Mouse (Mus musculus): ENCODE data around the gene Gm9573.

The Gm9573 gene

GRCm38 (mm10) chr17:35626537-35626936 lies at the start of gene Gm9573:
Gene Gm9573 (minus strand): TSS chr17:35626637.
- DNase-seq (ENCODE audit: low spot score), result no peak

GRCm38 (mm10) chr17:35673416-35674035 lies 47.1 kb upstream of the Gm9573 start, which contains the start of gene Gtf2h4:
Gene Gtf2h4 (minus strand): TSS chr17:35673739.
- DNase-seq (ENCODE audit: low spot score), result peak; percentile 90

GRCm38 (mm10) chr17:35672527-35672926 lies 46.1 kb upstream of the Gm9573 start:
- no peak for DNase-seq (ENCODE audit: low spot score)

- no peak for DNase-seq (ENCODE audit: low spot score)
Measured at GRCm38 (mm10) chr17:35671846-35672245, 45.4 kb upstream of the Gm9573 start.

- DNase-seq (ENCODE audit: low spot score), result no peak
Measured at GRCm38 (mm10) chr17:35669731-35670130, 43.3 kb upstream of the Gm9573 start.

- peak; percentile 96 for DNase-seq (ENCODE audit: low spot score)
Measured at GRCm38 (mm10) chr17:35667334-35668065, 41.1 kb upstream of the Gm9573 start, which contains the start of gene Vars2. Gene Vars2 (minus strand): TSS chr17:35667592.

- no peak for DNase-seq (ENCODE audit: low spot score)
Measured at GRCm38 (mm10) chr17:35666851-35667256, 40.4 kb upstream of the Gm9573 start.

GRCm38 (mm10) chr17:35665957-35666515 lies 39.6 kb upstream of the Gm9573 start:
- DNase-seq (ENCODE audit: low spot score), result peak; percentile 52

- DNase-seq (ENCODE audit: low spot score), result no peak
Measured at GRCm38 (mm10) chr17:35653086-35653485, 26.6 kb upstream of the Gm9573 start.

GRCm38 (mm10) chr17:35649429-35649828 lies 23.0 kb upstream of the Gm9573 start:
- DNase-seq (ENCODE audit: low spot score), result no peak

GRCm38 (mm10) chr17:35643609-35644236 lies 17.3 kb upstream of the Gm9573 start, which contains the start of gene Mucl3:
Gene Mucl3 (minus strand): TSS chr17:35643695.
- no peak for DNase-seq (ENCODE audit: low spot score)

- no peak for DNase-seq (ENCODE audit: low spot score)
Measured at GRCm38 (mm10) chr17:35639352-35639751, 12.9 kb upstream of the Gm9573 start.

- DNase-seq (ENCODE audit: low spot score), result peak; percentile 74
Measured at GRCm38 (mm10) chr17:35638475-35639190, 12.2 kb upstream of the Gm9573 start.

GRCm38 (mm10) chr17:35636363-35636762 lies 9.9 kb upstream of the Gm9573 start:
- DNase-seq (ENCODE audit: low spot score), result peak; percentile 55

GRCm38 (mm10) chr17:35635699-35636111 lies 9.3 kb upstream of the Gm9573 start:
- peak; percentile 75 for DNase-seq (ENCODE audit: low spot score)

- no peak for DNase-seq (ENCODE audit: low spot score)
Measured at GRCm38 (mm10) chr17:35635202-35635601, 8.8 kb upstream of the Gm9573 start.

GRCm38 (mm10) chr17:35633992-35634391 lies 7.6 kb upstream of the Gm9573 start:
- peak; percentile 56 for DNase-seq (ENCODE audit: low spot score)

GRCm38 (mm10) chr17:35617127-35617526 lies 9.3 kb downstream of the Gm9573 start:
- no peak for DNase-seq (ENCODE audit: low spot score)

GRCm38 (mm10) chr17:35601736-35602354 lies 24.6 kb downstream of the Gm9573 start:
- DNase-seq (ENCODE audit: low spot score), result no peak

- no peak for DNase-seq (ENCODE audit: low spot score)
Measured at GRCm38 (mm10) chr17:35601249-35601648, 25.2 kb downstream of the Gm9573 start, which contains the start of gene Sfta2. Gene Sfta2 (plus strand): TSS chr17:35601549.

GRCm38 (mm10) chr17:35597399-35597798 lies 29.0 kb downstream of the Gm9573 start:
- DNase-seq (ENCODE audit: low spot score), result no peak
